Mouse (Mus musculus): Measurements from ENCODE around the gene Atxn2l.

Gene Atxn2l

DNA sequence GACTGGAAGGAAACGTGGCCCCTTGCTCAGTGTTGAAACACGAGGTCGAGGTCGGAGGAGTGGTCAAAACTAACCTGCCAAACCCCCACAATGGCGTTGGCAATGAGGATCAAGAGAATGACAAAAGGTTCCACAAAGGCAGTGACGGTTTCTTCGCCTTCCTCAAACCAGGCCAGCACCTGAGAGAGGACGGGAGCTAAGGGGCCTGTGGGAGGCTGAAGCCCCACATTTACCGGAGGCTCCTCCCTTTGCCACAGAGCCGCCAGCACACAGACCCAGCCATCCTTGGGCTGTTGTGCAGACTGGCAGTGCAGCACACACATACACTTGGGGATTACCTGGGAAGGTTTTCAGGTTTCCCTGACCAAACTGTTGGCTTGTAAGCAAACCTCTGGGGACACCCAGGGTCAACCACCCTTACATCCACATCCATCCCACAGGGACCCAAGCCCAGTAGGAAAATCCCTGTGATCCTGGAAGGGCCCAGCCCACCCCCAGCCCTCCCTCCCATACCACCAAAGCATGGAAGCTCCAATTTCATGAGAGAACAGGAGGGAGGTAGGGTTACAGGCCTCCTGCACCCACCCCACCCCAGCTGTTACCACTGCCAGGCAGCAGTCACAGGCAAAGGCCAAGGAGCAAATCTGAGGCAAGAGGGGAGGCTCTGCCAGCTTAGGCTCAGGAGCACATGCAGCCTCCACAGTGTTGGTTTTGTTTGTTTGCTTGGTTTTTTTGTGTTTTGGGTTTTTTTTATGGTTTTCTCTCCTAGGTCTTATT, 42.4 kb downstream of the Atxn2l start:
- peak; percentile 4 for DNase-seq

GRCm38 (mm10) chr7:126458844-126459618, 44.2 kb downstream of the Atxn2l start:
- no peak for DNase-seq

DNA sequence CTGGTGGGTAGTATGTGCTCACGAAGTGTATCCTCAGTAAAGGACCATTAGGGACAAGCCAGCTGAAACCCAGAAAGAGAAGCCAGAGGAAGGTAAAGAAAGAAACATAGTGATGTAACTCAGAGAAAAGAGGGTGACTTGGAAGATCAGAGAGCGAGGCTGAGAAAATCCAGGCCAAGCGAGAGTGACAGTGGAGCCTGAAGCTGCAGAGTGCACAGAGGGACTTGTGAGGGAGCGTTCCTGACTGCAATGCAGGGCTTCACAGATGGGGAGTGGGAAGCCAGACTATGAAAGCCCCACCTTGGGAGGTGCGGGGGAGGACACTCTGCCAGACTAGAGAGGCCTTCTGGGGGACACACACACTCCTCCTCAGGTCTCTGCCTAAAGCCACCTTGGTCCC, 45.0 kb downstream of the Atxn2l start:
- no peak for DNase-seq

DNA sequence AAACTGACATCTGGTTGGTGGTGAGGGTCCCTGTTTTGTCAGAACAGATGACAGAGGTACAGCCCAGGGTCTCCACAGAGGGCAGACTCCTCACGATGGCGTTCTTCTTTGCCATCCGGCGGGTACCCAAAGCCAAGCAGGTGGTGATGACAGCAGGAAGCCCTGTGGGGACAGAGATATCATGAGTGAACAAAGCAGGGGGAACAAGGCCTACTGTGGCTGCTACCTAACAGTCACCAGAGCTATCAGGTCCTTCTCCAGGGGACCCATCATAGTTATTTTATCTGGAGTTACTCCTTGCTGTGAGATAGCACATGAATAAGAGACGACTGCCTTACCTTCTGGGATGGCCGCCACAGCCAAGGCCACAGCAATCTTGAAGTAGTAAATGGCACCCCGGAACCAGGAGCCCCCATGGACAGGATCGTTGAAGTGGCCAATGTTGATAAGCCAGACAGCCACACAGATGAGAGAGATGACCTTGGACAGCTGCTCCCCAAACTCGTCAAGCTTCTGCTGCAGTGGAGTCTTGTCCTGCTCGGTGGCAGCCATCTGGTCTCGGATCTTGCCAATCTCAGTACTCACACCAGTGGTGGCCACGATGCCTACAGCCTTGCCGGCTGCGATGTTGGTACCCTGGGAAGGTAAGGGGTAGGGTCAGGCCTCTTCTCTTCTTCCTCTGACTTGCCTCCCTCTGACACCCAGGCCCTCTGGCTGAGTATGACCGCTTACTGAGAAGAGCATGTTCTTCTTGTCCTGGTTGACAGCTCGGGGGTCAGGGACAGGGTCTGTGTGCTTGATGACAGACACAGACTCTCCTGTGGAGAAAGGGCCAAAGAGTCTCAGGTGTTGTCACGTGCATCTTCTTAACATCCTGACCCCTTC, 46.6 kb downstream of the Atxn2l start:
- no peak for DNase-seq

DNA sequence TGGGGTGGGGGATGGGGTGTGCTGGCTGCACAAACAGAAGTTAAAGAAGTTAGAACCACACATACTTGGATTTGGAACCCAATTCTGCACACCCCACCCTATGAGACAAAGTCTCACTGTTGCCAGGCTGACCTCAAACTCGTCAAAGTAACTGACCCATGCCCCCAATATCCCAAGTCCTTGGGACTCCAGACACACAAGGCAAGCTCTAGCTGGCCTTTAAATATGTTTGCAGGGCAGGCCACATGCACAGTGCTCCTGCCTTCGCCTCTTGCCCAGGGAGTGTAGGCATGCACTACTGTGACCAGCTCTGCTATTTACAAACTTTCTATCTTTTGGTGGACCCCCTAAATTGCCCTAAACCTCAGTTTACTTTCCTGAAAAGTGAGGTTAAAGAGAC, 48.0 kb downstream of the Atxn2l start:
- no peak for DNase-seq

- DNase-seq, result no peak
These were observed 49.4 kb downstream of the Atxn2l start for GRCm38 (mm10) chr7:126453861-126454260.

GRCm38 (mm10) chr7:126452244-126452643, 51.0 kb downstream of the Atxn2l start:
- peak; percentile 3 for DNase-seq

- DNase-seq, result peak; percentile 4
These were observed 52.6 kb downstream of the Atxn2l start for GRCm38 (mm10) chr7:126450641-126451040.

- DNase-seq, result peak; percentile 7
These were observed 53.2 kb downstream of the Atxn2l start for GRCm38 (mm10) chr7:126449991-126450390.

GRCm38 (mm10) chr7:126448481-126448880, 54.8 kb downstream of the Atxn2l start:
- DNase-seq, result peak; percentile 4

DNA sequence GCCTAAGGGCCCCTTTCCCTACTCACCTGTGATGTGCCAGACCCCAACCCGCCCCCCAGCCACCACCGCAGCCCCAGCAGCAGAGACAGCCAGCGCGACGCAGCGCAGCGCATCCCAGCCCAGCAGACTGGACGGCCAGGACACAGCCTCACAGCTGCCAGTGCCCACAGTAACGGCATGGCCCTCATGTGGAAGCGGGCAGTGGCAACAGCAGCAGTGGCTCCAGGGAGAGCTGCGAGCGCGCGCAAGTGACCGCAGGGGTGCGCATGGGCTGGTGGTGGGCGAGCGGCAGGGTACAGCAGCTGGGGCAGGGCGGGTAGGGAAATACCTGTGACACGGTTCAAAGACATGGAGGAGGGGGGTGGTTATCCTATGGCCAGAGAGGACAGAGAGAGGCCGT, 57.0 kb downstream of the Atxn2l start:
- peak; percentile 3 for DNase-seq

GRCm38 (mm10) chr7:126445104-126445815, 58.0 kb downstream of the Atxn2l start:
- DNase-seq, result no peak

- peak; percentile 3 for DNase-seq
These were observed 58.7 kb downstream of the Atxn2l start for GRCm38 (mm10) chr7:126444536-126444935.

DNA sequence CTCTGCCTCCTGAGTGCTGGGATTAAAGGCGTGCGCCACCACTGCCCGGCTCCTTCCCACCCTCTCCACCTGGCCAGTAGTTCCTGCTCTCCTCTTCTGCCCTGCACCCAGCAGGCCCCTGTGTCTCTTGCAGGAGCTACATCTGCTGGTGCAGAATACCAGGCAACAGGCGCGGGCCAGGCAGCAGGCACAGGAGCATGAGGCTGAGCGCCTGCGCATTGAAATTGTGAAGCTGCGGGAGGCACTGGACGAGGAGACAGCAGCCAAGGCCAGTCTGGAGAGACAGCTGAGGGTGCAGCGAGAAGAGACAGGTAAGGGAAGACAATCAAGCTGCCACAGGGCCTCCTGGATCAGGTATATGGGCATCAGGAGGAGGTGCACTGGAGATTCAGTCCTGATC, 59.2 kb downstream of the Atxn2l start:
- no peak for DNase-seq

Data from kidney, postnatal 10 days (tissue).